Comparison of ENCODE assay signal across 10 mouse cellular contexts in the genomic region with DNA sequence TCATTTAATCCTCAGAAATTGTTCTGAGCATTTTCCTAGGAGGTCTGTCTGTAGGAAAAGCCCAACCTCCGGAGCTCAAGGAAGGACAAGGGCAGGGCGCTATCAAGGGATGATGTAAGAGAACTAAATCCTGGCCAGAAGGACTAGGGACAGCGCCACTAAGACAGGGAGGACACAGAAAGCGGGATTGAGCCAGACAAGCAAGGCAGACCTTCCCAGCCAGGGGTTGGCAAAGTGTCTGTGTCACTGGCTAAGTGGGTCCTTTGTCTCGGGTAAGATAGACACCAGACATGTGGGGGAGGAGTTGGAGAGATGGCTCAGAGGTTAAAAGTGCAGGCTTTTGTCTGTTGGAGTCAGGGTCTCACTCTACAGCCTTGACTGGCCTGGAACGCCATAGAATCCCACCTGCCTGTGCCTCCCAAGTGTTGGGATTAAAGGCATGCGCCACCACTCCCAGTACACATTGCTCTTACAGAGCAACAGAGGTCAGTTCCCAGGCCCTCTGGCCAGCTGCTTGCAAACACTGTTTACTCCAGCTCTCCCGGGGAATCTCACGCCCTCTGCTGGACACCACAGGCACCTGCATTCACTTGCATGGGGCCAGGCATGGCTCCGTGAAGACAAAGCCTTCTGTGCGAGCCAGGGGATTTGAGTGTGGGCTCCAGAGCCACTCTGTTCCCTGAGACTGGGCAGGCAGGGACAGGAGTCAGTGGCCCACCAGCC. TPM values are rescaled to one million over a fixed set of nuclear protein-coding genes. Genes with fewer than 3 reads are reported as not detected.
DNase-seq lines count a peak whose midpoint lies in the region; ATAC-seq and TF ChIP-seq lines count a peak whose summit lies in the region.
"Had no signal": no experiment of that assay in that cellular context is flagged by ENCODE, and none has a peak within 500 bp of the region (broad histone marks: within the 10 kb centered on the region; RNA-seq: fewer than 3 reads in every experiment).

No protein-coding gene starts in this region.

- no peak overlapping the region for H3K9ac ChIP-seq in liver, embryonic 15.5 days
- no peak overlapping the region for H3K9ac ChIP-seq in forebrain, embryonic 12.5 days
- H3K9ac ChIP-seq: heart, embryonic 15.5 days; stomach, embryonic 15.5 days had no signal

- no peaks in the 10 kb centered on the region for H3K36me3 ChIP-seq in kidney, adult 2 months (ENCODE audit: control insufficient read depth, insufficient read depth, low read length)
- peaks cover 8% of the 10 kb centered on the region; the same call in 1 of the 2 replicates for H3K36me3 ChIP-seq in E14TG2a.4 (ENCODE audit: insufficient read depth, low read length)
- no peaks in the 10 kb centered on the region for H3K36me3 ChIP-seq in liver, embryonic 15.5 days (replicated peaks)
- H3K36me3 ChIP-seq in forebrain, embryonic 12.5 days (replicated peaks) = no peaks in the 10 kb centered on the region
- H3K36me3 ChIP-seq: heart, embryonic 15.5 days; stomach, embryonic 15.5 days had no signal

- no peak for TF ChIP-seq POLR2A in kidney, adult 2 months (IDR thresholded peaks at IDR 0.05; ENCODE audit: low read depth, low read length)

- H3K4me3 ChIP-seq in kidney, adult 2 months (ENCODE audit: insufficient read depth, low read depth, low read length) = no peak overlapping the region
- no peak overlapping the region for H3K4me3 ChIP-seq in E14TG2a.4 (replicated peaks; ENCODE audit: low read length)
- H3K4me3 ChIP-seq in liver, embryonic 15.5 days (replicated peaks) = no peak overlapping the region
- no peak overlapping the region for H3K4me3 ChIP-seq in forebrain, embryonic 12.5 days (replicated peaks)
- H3K4me3 ChIP-seq: heart, embryonic 15.5 days; stomach, embryonic 15.5 days had no signal

- H3K4me1 ChIP-seq in kidney, adult 2 months (ENCODE audit: control insufficient read depth, insufficient read depth, low read length) = peaks cover 5% of the 10 kb centered on the region
- peaks cover 38% of the 10 kb centered on the region for H3K4me1 ChIP-seq in E14TG2a.4 (replicated peaks; ENCODE audit: low read depth, low read length)
- peaks cover 51% of the 10 kb centered on the region for H3K4me1 ChIP-seq in liver, embryonic 15.5 days (replicated peaks)
- H3K4me1 ChIP-seq in forebrain, embryonic 12.5 days = peaks cover 5% of the 10 kb centered on the region

- no peaks in the 10 kb centered on the region for H3K9me3 ChIP-seq in E14TG2a.4 (ENCODE audit: low read length)
- no peaks in the 10 kb centered on the region for H3K9me3 ChIP-seq in liver, embryonic 15.5 days (replicated peaks)
- no peaks in the 10 kb centered on the region for H3K9me3 ChIP-seq in forebrain, embryonic 12.5 days
- H3K9me3 ChIP-seq: heart, embryonic 15.5 days; stomach, embryonic 15.5 days had no signal

- peak; percentile 51 for DNase-seq in kidney, adult 2 months
- DNase-seq in kidney, postnatal 14 days = no peak
- DNase-seq in adipocyte (ENCODE audit: low spot score) = peak; percentile 64
- DNase-seq in cerebellum, adult 11-12 months = no peak
- no peak for DNase-seq in cerebellum, adult 18-20 months

- H3K4me2 ChIP-seq in liver, embryonic 15.5 days = no peak overlapping the region
- no peak overlapping the region for H3K4me2 ChIP-seq in forebrain, embryonic 12.5 days
- H3K4me2 ChIP-seq: heart, embryonic 15.5 days; stomach, embryonic 15.5 days had no signal

- ATAC-seq in liver, embryonic 15.5 days (ENCODE audit: insufficient read depth) = no peak
- no peak for ATAC-seq in forebrain, embryonic 12.5 days (ENCODE audit: low FRiP score)

- no peaks in the 10 kb centered on the region for H3K27me3 ChIP-seq in kidney, adult 2 months (replicated peaks; ENCODE audit: control insufficient read depth, insufficient read depth, low read length)
- H3K27me3 ChIP-seq in E14TG2a.4 (ENCODE audit: insufficient read depth, low read length) = no peaks in the 10 kb centered on the region
- H3K27me3 ChIP-seq in liver, embryonic 15.5 days = no peaks in the 10 kb centered on the region
- no peaks in the 10 kb centered on the region for H3K27me3 ChIP-seq in forebrain, embryonic 12.5 days
- H3K27me3 ChIP-seq: stomach, embryonic 15.5 days had no signal

- TF ChIP-seq CTCF in kidney, adult 2 months (conservative IDR thresholded peaks at IDR 0.05; ENCODE audit: insufficient read depth, insufficient read length, low read depth, low read length) = peak; percentile 79
- peak; percentile 96 for TF ChIP-seq CTCF in E14TG2a.4 (conservative IDR thresholded peaks at IDR 0.05; ENCODE audit: low read length)

- no peak overlapping the region for H3K27ac ChIP-seq in kidney, adult 2 months (ENCODE audit: insufficient read depth, low read depth, low read length)
- H3K27ac ChIP-seq in liver, embryonic 15.5 days (replicated peaks) = peak overlapping the region; percentile 87
- no peak overlapping the region for H3K27ac ChIP-seq in forebrain, embryonic 12.5 days
- H3K27ac ChIP-seq: heart, embryonic 15.5 days; stomach, embryonic 15.5 days had no signal

- 53% methylated on average over 11 of the region's 11 CpGs for WGBS in kidney, adult 2 months
- 54% methylated on average over 11 of the region's 11 CpGs for WGBS in liver, embryonic 15.5 days (ENCODE audit: insufficient replicate concordance)
- WGBS in forebrain, embryonic 12.5 days = 62% methylated on average over 11 of the region's 11 CpGs

RNA-seq across cellular contexts. Expression of a gene that starts 11.3 kb away (rescaled TPM):
- polyA plus RNA-seq in kidney, adult 2 months (2012; rRNA removed) = 25.2 and 32.1 TPM in 2 replicates
- 4.0 TPM in 2 replicates for polyA plus RNA-seq in liver, embryonic 15.5 days (2015; fragmentation: Nextera tagmentation; extraction: Ambion mirVana)
- polyA plus RNA-seq in forebrain, embryonic 12.5 days (2016; fragmentation: Nextera tagmentation; extraction: Ambion mirVana) = 13.6 and 16.6 TPM in 2 replicates

RNA-seq across cellular contexts. Expression of a gene that starts 11.4 kb away (rescaled TPM):
- polyA plus RNA-seq in kidney, adult 2 months (2012; rRNA removed) = 29.3 and 31.6 TPM in 2 replicates
- 16.2 and 17.7 TPM in 2 replicates for polyA plus RNA-seq in liver, embryonic 15.5 days (2015; fragmentation: Nextera tagmentation; extraction: Ambion mirVana)
- polyA plus RNA-seq in forebrain, embryonic 12.5 days (2016; fragmentation: Nextera tagmentation; extraction: Ambion mirVana) = 50.7 and 52.6 TPM in 2 replicates

RNA-seq across cellular contexts. Expression of a gene that starts 12.3 kb away (rescaled TPM):
- polyA plus RNA-seq in kidney, adult 2 months (2012; rRNA removed) = 2.1 and 2.5 TPM in 2 replicates
- 0.90 and 1.2 TPM in 2 replicates for polyA plus RNA-seq in liver, embryonic 15.5 days (2015; fragmentation: Nextera tagmentation; extraction: Ambion mirVana)
- 1.3 and 1.4 TPM in 2 replicates for polyA plus RNA-seq in forebrain, embryonic 12.5 days (2016; fragmentation: Nextera tagmentation; extraction: Ambion mirVana)

RNA-seq across cellular contexts. Expression of a gene that starts 12.6 kb away (rescaled TPM):
- polyA plus RNA-seq in kidney, adult 2 months (2012; rRNA removed) = 200 and 216 TPM in 2 replicates
- 22.7 and 26.4 TPM in 2 replicates for polyA plus RNA-seq in liver, embryonic 15.5 days (2015; fragmentation: Nextera tagmentation; extraction: Ambion mirVana)
- polyA plus RNA-seq in forebrain, embryonic 12.5 days (2016; fragmentation: Nextera tagmentation; extraction: Ambion mirVana) = 11.8 and 15.1 TPM in 2 replicates

RNA-seq across cellular contexts. Expression of a gene that starts 32.9 kb away (rescaled TPM):
- polyA plus RNA-seq in kidney, adult 2 months (2012; rRNA removed) = not detected in 2 replicates
- not detected in 2 replicates for polyA plus RNA-seq in liver, embryonic 15.5 days (2015; fragmentation: Nextera tagmentation; extraction: Ambion mirVana)
- polyA plus RNA-seq in forebrain, embryonic 12.5 days (2016; fragmentation: Nextera tagmentation; extraction: Ambion mirVana) = 0.28 TPM in 1 of 2 replicates, not detected in the other
- polyA plus RNA-seq: heart, embryonic 15.5 days; stomach, embryonic 15.5 days had no signal

Comparison
In these comparisons a context has a peak if more than half of its experiments do, and no peak if none do; other contexts are left out.
1. DNase-seq: peak in kidney, adult 2 months (single experiment) and adipocyte (single experiment); none in kidney, postnatal 14 days (single experiment), cerebellum, adult 11-12 months (single experiment) and cerebellum, adult 18-20 months (0 of 2).